Mouse (Mus musculus) lung, postnatal 0 days (tissue): Measurements from ENCODE around the gene Slc29a1. TPM values are rescaled to one million over a fixed set of nuclear protein-coding genes. Genes with fewer than 3 reads are reported as not detected.

Experiments used
- ATAC-seq: fragments of 200-750 bp; cut with Nextera tagmentation; 2 replicates; pipeline ENCODE4 v1.8.0; 2017; ENCODE audit warnings: moderate library complexity
- DNase-seq: peaks from one replicate; pipeline ENCODE4 v3.0.0-alpha.2; 2016; ENCODE audit warnings: low spot score
- H3K27ac ChIP-seq: fragments of 300-500 bp; sonication (generic); 2 replicates; pipeline ENCODE4 v1.5.1; 2014; ENCODE audit warnings: antibody characterized with exemption, mild to moderate bottlenecking, low read length, mixed read lengths
- H3K27me3 ChIP-seq: fragments of 300-500 bp; sonication (generic); replicated peaks from 2 replicates; pipeline ENCODE4 v1.6.1; 2014; ENCODE audit warnings: low read length, mixed read lengths; ENCODE audit not compliant: insufficient read depth
- H3K36me3 ChIP-seq: fragments of 300-500 bp; sonication (generic); 2 replicates; pipeline ENCODE4 v1.6.1; 2014; ENCODE audit warnings: low read length, mixed read lengths; ENCODE audit not compliant: insufficient read depth
- H3K4me1 ChIP-seq: fragments of 300-500 bp; sonication (generic); 2 replicates; pipeline ENCODE4 v1.6.1; 2014; ENCODE audit warnings: antibody characterized with exemption, low read depth, low read length, mixed read lengths; ENCODE audit not compliant: insufficient read depth
- H3K4me2 ChIP-seq: fragments of 300-500 bp; sonication (generic); replicated peaks from 2 replicates; pipeline ENCODE4 v1.6.1; 2014; ENCODE audit warnings: low read depth, mild to moderate bottlenecking, low read length, moderate library complexity, mixed read lengths
- H3K4me3 ChIP-seq: fragments of 300-500 bp; sonication (generic); 2 replicates; pipeline ENCODE4 v1.5.1; 2014; ENCODE audit warnings: low read depth, low read length
- H3K9ac ChIP-seq: fragments of 300-500 bp; sonication (generic); replicated peaks from 2 replicates; pipeline ENCODE4 v1.6.1; 2014; ENCODE audit warnings: low read depth, mild to moderate bottlenecking
- H3K9me3 ChIP-seq: fragments of 300-500 bp; sonication (generic); 2 replicates; pipeline ENCODE4 v1.6.1; 2016; ENCODE audit warnings: low read length, mixed read lengths
- CTCF ChIP-seq: IDR thresholded peaks from 2 replicates; pipeline ENCODE4 v1.5.1; 2016; ENCODE audit warnings: antibody characterized with exemption, mild to moderate bottlenecking
- EP300 ChIP-seq: IDR thresholded peaks from 2 replicates; pipeline ENCODE4 v1.6.1; 2016; ENCODE audit warnings: antibody characterized with exemption, mild to moderate bottlenecking, control low read depth
- WGBS: fragments of 180-500 bp; shearing (Covaris S2); extraction: QIAGEN DNeasy Blood & Tissue Kit; methylation state at CpG from one replicate; pipeline ENCODE4 v1.1.7; 2014; 5-methylcytosine and 5-hydroxymethylcytosine counted together
- polyA plus RNA-seq: library from polyadenylated mRNA; unstranded; fragments of >200 nt; fragmentation: Nextera tagmentation; extraction: Ambion mirVana; gene quantifications from 2 replicates; pipeline ENCODE4 v1.2.1, GENCODE M21; 2015

The Slc29a1 gene
- polyA plus RNA-seq, 1 experiment from 2014 or later, result 99.8 TPM

GRCm38 (mm10) chr17:45545278-45545961 lies 54.0 kb downstream of the Slc29a1 start:
- no peak overlapping the region for H3K9ac ChIP-seq
- no peak for ATAC-seq
- no peaks in the 10 kb centered on the region for H3K9me3 ChIP-seq
- H3K36me3 ChIP-seq, result no peaks in the 10 kb centered on the region
- H3K27ac ChIP-seq, result no peak overlapping the region
- peaks cover 50% of the 10 kb centered on the region for H3K27me3 ChIP-seq
- TF ChIP-seq CTCF (no peak), EP300 (no peak)
- WGBS, result 3% methylated on average over 70 of the region's 74 CpGs
- DNase-seq, result no peak
- H3K4me2 ChIP-seq, result peak overlapping the region; percentile 42
- H3K4me1 ChIP-seq, result 0 out of 2 replicates have a peak, but pooled peaks cover 8% of the 10 kb centered on the region
- H3K4me3 ChIP-seq, result peak overlapping the region; percentile 19; the same call in 1 of the 2 replicates

GRCm38 (mm10) chr17:45544873-45545277 lies 54.5 kb downstream of the Slc29a1 start:
- Histone ChIP-seq H3K4me2 (peak overlapping the region; percentile 42), H3K9me3 (no peaks in the 10 kb centered on the region), H3K4me1 (0 out of 2 replicates have a peak, but pooled peaks cover 8% of the 10 kb centered on the region), H3K27ac (no peak overlapping the region), H3K27me3 (peaks cover 50% of the 10 kb centered on the region), H3K4me3 (peak overlapping the region; percentile 19; the same call in 1 of the 2 replicates), H3K9ac (no peak overlapping the region), H3K36me3 (no peaks in the 10 kb centered on the region)
- ATAC-seq, result no peak
- DNase-seq, result no peak
- no peak for TF ChIP-seq EP300
- no peak for TF ChIP-seq CTCF
- 1% methylated on average over 34 of the region's 46 CpGs for WGBS

- Histone ChIP-seq H3K4me2 (0 out of 2 replicates have a peak overlapping the region, but pooled peaks have one; percentile 42), H3K27ac (no peak overlapping the region), H3K27me3 (peaks cover 50% of the 10 kb centered on the region), H3K36me3 (no peaks in the 10 kb centered on the region), H3K9me3 (no peaks in the 10 kb centered on the region), H3K4me1 (0 out of 2 replicates have a peak, but pooled peaks cover 8% of the 10 kb centered on the region), H3K4me3 (no peak overlapping the region), H3K9ac (no peak overlapping the region)
- DNase-seq (peak; percentile 27), ATAC-seq (peak; percentile 14)
- no peak for TF ChIP-seq EP300
- no peak for TF ChIP-seq CTCF
- 3% methylated on average over 24 of the region's 24 CpGs for WGBS
Measured at GRCm38 (mm10) chr17:45544001-45544872, 55.2 kb downstream of the Slc29a1 start.

GRCm38 (mm10) chr17:45543115-45543514 lies 56.3 kb downstream of the Slc29a1 start:
- Histone ChIP-seq H3K9ac (no peak overlapping the region), H3K27me3 (peaks cover 41% of the 10 kb centered on the region), H3K9me3 (no peaks in the 10 kb centered on the region), H3K27ac (no peak overlapping the region), H3K4me1 (0 out of 2 replicates have a peak, but pooled peaks cover 8% of the 10 kb centered on the region), H3K4me2 (no peak overlapping the region), H3K36me3 (no peaks in the 10 kb centered on the region), H3K4me3 (no peak overlapping the region)
- ATAC-seq (no peak), DNase-seq (no peak)
- TF ChIP-seq EP300, result no peak
- no peak for TF ChIP-seq CTCF
- WGBS, result 39% methylated on average over 1 of the region's 1 CpGs

- no peak for DNase-seq
- no peak for ATAC-seq
- Histone ChIP-seq H3K27me3 (peaks cover 38% of the 10 kb centered on the region), H3K36me3 (no peaks in the 10 kb centered on the region), H3K9ac (no peak overlapping the region), H3K4me1 (0 out of 2 replicates have a peak, but pooled peaks cover 8% of the 10 kb centered on the region), H3K4me3 (no peak overlapping the region), H3K4me2 (no peak overlapping the region), H3K27ac (no peak overlapping the region), H3K9me3 (no peaks in the 10 kb centered on the region)
- 54% methylated on average over 2 of the region's 2 CpGs for WGBS
- TF ChIP-seq CTCF, result no peak
- no peak for TF ChIP-seq EP300
Measured at GRCm38 (mm10) chr17:45542705-45543104, 56.7 kb downstream of the Slc29a1 start.

GRCm38 (mm10) chr17:45542129-45542528 lies 57.3 kb downstream of the Slc29a1 start:
- Histone ChIP-seq H3K4me2 (no peak overlapping the region), H3K4me1 (0 out of 2 replicates have a peak, but pooled peaks cover 8% of the 10 kb centered on the region), H3K27ac (no peak overlapping the region), H3K9me3 (no peaks in the 10 kb centered on the region), H3K36me3 (no peaks in the 10 kb centered on the region), H3K4me3 (no peak overlapping the region), H3K9ac (no peak overlapping the region), H3K27me3 (peaks cover 33% of the 10 kb centered on the region)
- no peak for DNase-seq
- TF ChIP-seq EP300, result no peak
- no peak for TF ChIP-seq CTCF
- 11% methylated on average over 6 of the region's 6 CpGs for WGBS
- no peak for ATAC-seq
